8 mouse cellular contexts compared by ENCODE assay signal in genomic region chr6:52005963-52006648, GRCm38 (mm10). TPM values are rescaled to one million over a fixed set of nuclear protein-coding genes. Genes with fewer than 3 reads are reported as not detected.
DNase-seq lines count a peak whose midpoint lies in the region; ATAC-seq and TF ChIP-seq lines count a peak whose summit lies in the region.

No protein-coding gene starts in this region.

- intact Hi-C loops in heart, adult 2 months (cut with DNase I), result loop anchor here (10.0 kb wide), 1 partner anchor 541 kb away; the partner anchor contains the start of gene Hnrnpa2b1
- intact Hi-C loops in heart, postnatal 25 days (cut with DNase I), result loop anchor here (2.0 to 5.0 kb wide), 2 partner anchors 191 to 824 kb away; no protein-coding TSS in a partner anchor

- H3K9me3 ChIP-seq in kidney, embryonic 16.5 days (ENCODE audit: low read length), result no peaks in the 10 kb centered on the region
- H3K9me3 ChIP-seq in lung, embryonic 16.5 days (ENCODE audit: control insufficient read depth, low read length), result no peaks in the 10 kb centered on the region
- no peaks in the 10 kb centered on the region for H3K9me3 ChIP-seq in stomach, embryonic 16.5 days (replicated peaks; ENCODE audit: control insufficient read depth, low read length)

- peak; percentile 30 to 43 for DNase-seq in heart, adult 2 months
- no peak for DNase-seq in heart, postnatal 25 days (ENCODE audit: low spot score)
- DNase-seq in R1 (ENCODE audit: low read depth, low spot score), result peak; percentile 86
- DNase-seq in embryo, embryonic 9.5 days (ENCODE audit: extremely low spot score), result peak; percentile 80
- no peak for DNase-seq in c-Kit-positive CD71-positive TER-119-positive erythroid progenitor cells, embryonic 14.5 days (ENCODE audit: low spot score)

- H3K4me1 ChIP-seq in heart, adult 2 months (ENCODE audit: control insufficient read depth, insufficient read depth, low read length), result peaks cover 4% of the 10 kb centered on the region
- H3K4me1 ChIP-seq in kidney, embryonic 16.5 days (ENCODE audit: insufficient read depth, low read length), result peaks cover 19% of the 10 kb centered on the region
- peaks cover 6% of the 10 kb centered on the region for H3K4me1 ChIP-seq in lung, embryonic 16.5 days (replicated peaks; ENCODE audit: control insufficient read depth, insufficient read depth, low read length)
- 0 out of 2 replicates have a peak, but pooled peaks cover 4% of the 10 kb centered on the region for H3K4me1 ChIP-seq in stomach, embryonic 16.5 days (ENCODE audit: control insufficient read depth, insufficient read depth, low read length)

- WGBS in heart, adult 2 months, result 38% methylated on average over 19 of the region's 19 CpGs
- WGBS in kidney, embryonic 16.5 days, result 8% methylated on average over 19 of the region's 19 CpGs
- 13% methylated on average over 19 of the region's 19 CpGs for WGBS in lung, embryonic 16.5 days
- WGBS in stomach, embryonic 16.5 days, result 23% methylated on average over 19 of the region's 19 CpGs

- peak overlapping the region; percentile 59 for H3K4me2 ChIP-seq in kidney, embryonic 16.5 days (replicated peaks; ENCODE audit: low read depth, low read length)
- peak overlapping the region; percentile 70 for H3K4me2 ChIP-seq in lung, embryonic 16.5 days (ENCODE audit: low read depth, low read length)
- H3K4me2 ChIP-seq in stomach, embryonic 16.5 days (ENCODE audit: low read depth, low read length), result peak overlapping the region; percentile 51

- peak overlapping the region; percentile 75 for H3K9ac ChIP-seq in heart, adult 2 months (ENCODE audit: low read depth, low read length)
- H3K9ac ChIP-seq in kidney, embryonic 16.5 days (replicated peaks; ENCODE audit: low read length), result peak overlapping the region; percentile 62
- H3K9ac ChIP-seq in lung, embryonic 16.5 days (ENCODE audit: low read length), result peak overlapping the region; percentile 63
- H3K9ac ChIP-seq in stomach, embryonic 16.5 days (ENCODE audit: low read length), result peak overlapping the region; percentile 62

- no peak for ATAC-seq in kidney, embryonic 16.5 days (ENCODE audit: low FRiP score, low TSS enrichment)
- no peak for ATAC-seq in lung, embryonic 16.5 days (ENCODE audit: low read depth)
- no peak for ATAC-seq in stomach, embryonic 16.5 days (ENCODE audit: insufficient read depth, low FRiP score)

- H3K36me3 ChIP-seq in heart, adult 2 months (ENCODE audit: control insufficient read depth, insufficient read depth, low read length), result no peaks in the 10 kb centered on the region
- H3K36me3 ChIP-seq in kidney, embryonic 16.5 days (ENCODE audit: insufficient read depth, low read length), result no peaks in the 10 kb centered on the region
- H3K36me3 ChIP-seq in lung, embryonic 16.5 days (ENCODE audit: control insufficient read depth, insufficient read depth, low read length), result no peaks in the 10 kb centered on the region
- H3K36me3 ChIP-seq in stomach, embryonic 16.5 days (ENCODE audit: control insufficient read depth, insufficient read depth, low read length), result no peaks in the 10 kb centered on the region

- H3K79me2 ChIP-seq in heart, adult 2 months (replicated peaks; ENCODE audit: control insufficient read depth, insufficient read depth, low read length), result peaks cover 2% of the 10 kb centered on the region; the same call in 1 of the 2 replicates

- no peak for TF ChIP-seq CTCF in heart, adult 2 months (IDR thresholded peaks at IDR 0.05)

- no peak for TF ChIP-seq EP300 in heart, adult 2 months (IDR thresholded peaks at IDR 0.05; ENCODE audit: insufficient read depth, low read depth, low read length)

- H3K4me3 ChIP-seq in heart, adult 2 months, result peak overlapping the region; percentile 30
- peak overlapping the region; percentile 37 for H3K4me3 ChIP-seq in kidney, embryonic 16.5 days (ENCODE audit: low read length)
- H3K4me3 ChIP-seq in lung, embryonic 16.5 days (ENCODE audit: low read length), result peak overlapping the region; percentile 38
- peak overlapping the region; percentile 29 for H3K4me3 ChIP-seq in stomach, embryonic 16.5 days (replicated peaks; ENCODE audit: low read length)

- H3K27me3 ChIP-seq in heart, adult 2 months (ENCODE audit: control insufficient read depth, insufficient read depth, low read length), result peaks cover 9% of the 10 kb centered on the region
- H3K27me3 ChIP-seq in kidney, embryonic 16.5 days (ENCODE audit: insufficient read depth, low read length), result peaks cover 34% of the 10 kb centered on the region
- peaks cover 19% of the 10 kb centered on the region for H3K27me3 ChIP-seq in lung, embryonic 16.5 days (ENCODE audit: control insufficient read depth, insufficient read depth, low read depth, low read length)
- peaks cover 11% of the 10 kb centered on the region for H3K27me3 ChIP-seq in stomach, embryonic 16.5 days (ENCODE audit: control insufficient read depth, insufficient read depth, low read length)

- H3K27ac ChIP-seq in heart, adult 2 months, result peak overlapping the region; percentile 31; the same call in 1 of the 2 replicates
- H3K27ac ChIP-seq in kidney, embryonic 16.5 days (ENCODE audit: low read length), result peak overlapping the region; percentile 56
- peak overlapping the region; percentile 51 for H3K27ac ChIP-seq in lung, embryonic 16.5 days (ENCODE audit: low read length)
- peak overlapping the region; percentile 64 for H3K27ac ChIP-seq in stomach, embryonic 16.5 days (ENCODE audit: low read length)

- TF ChIP-seq POLR2A in heart, adult 2 months (IDR thresholded peaks at IDR 0.05; ENCODE audit: insufficient read depth, low read depth, low read length), result no peak

RNA-seq across cellular contexts. Expression of gene Skap2, which starts 6.2 kb away (rescaled TPM):
- 1 to 10 TPM; 8.6 to 8.9 TPM for total RNA-seq in heart, adult 2 months (2021)
- polyA plus RNA-seq in heart, adult 2 months (2012; rRNA removed), result 5.0 and 6.7 TPM in 2 replicates
- 1 to 10 TPM; 6.9 to 7.8 TPM for total RNA-seq in heart, postnatal 25 days (2021)
- 35.4 and 36.8 TPM in 2 replicates for polyA plus RNA-seq in kidney, embryonic 16.5 days (2015; fragmentation: Nextera tagmentation; extraction: Ambion mirVana)
- polyA plus RNA-seq in lung, embryonic 16.5 days (2015; fragmentation: Nextera tagmentation; extraction: Ambion mirVana), result 68.7 and 71.7 TPM in 2 replicates
- polyA plus RNA-seq in stomach, embryonic 16.5 days (2015; fragmentation: Nextera tagmentation; extraction: Ambion mirVana), result 42.0 and 44.6 TPM in 2 replicates

Comparison
In these comparisons a context has a peak if more than half of its experiments do, and no peak if none do; other contexts are left out.
1. DNase-seq: peak in heart, adult 2 months (2 of 2), R1 (single experiment) and embryo, embryonic 9.5 days (single experiment); none in heart, postnatal 25 days (single experiment) and c-Kit-positive CD71-positive TER-119-positive erythroid progenitor cells, embryonic 14.5 days (single experiment).
2. Peak in every context shown above with its lines, with median percentiles within 50 percentile points of each other: H3K27ac ChIP-seq, H3K4me3 ChIP-seq, H3K9ac ChIP-seq and H3K4me2 ChIP-seq.